Mouse (Mus musculus) subcutaneous adipose tissue, adult 2 months (tissue): Measurements from ENCODE around the gene Pde4dip. TPM values are rescaled to one million over a fixed set of nuclear protein-coding genes. Genes with fewer than 3 reads are reported as not detected.

Experiments used
- polyA plus RNA-seq: library from polyadenylated mRNA; depleted of rRNA; stranded (reverse); fragments of >200 nt; gene quantifications from 2 replicates; pipeline ENCODE4 v1.2.3, GENCODE M21; 2012; ENCODE audit warnings: low replicate concordance; rRNA removed

Pde4dip gene
- polyA plus RNA-seq, result 30.0 and 34.8 TPM in 2 replicates

GRCm38 (mm10) chr3:97888168-97888901 is at the start of gene Pde4dip:
Pde4dip (minus strand) TSS chr3:97888707.

GRCm38 (mm10) chr3:97900516-97901490 is 12.3 kb upstream of the Pde4dip start, which contains the start of gene Sec22b:
Sec22b (plus strand) TSS chr3:97901190.

GRCm38 (mm10) chr3:97674644-97675110 is 213.8 kb downstream of the Pde4dip start, which contains the start of gene Gm17651:
Gm17651 (minus strand) TSS chr3:97674694.

GRCm38 (mm10) chr3:97657655-97658411 is 230.7 kb downstream of the Pde4dip start, which contains the start of gene Prkab2:
Prkab2 (plus strand) TSS chr3:97658193.

Other genes starting within 250 kb of the Pde4dip start
- 11.6 and 14.3 TPM in 2 replicates for gene Prkab2, start 230.5 kb downstream of the Pde4dip start, polyA plus RNA-seq
- not detected in 2 replicates for gene Gm17651, start 214.0 kb downstream of the Pde4dip start, polyA plus RNA-seq
- gene Sec22b, start 12.5 kb upstream of the Pde4dip start, polyA plus RNA-seq, result 42.4 and 44.1 TPM in 2 replicates
- 24.7 and 51.1 TPM in 2 replicates for gene Notch2, start 124.8 kb upstream of the Pde4dip start, polyA plus RNA-seq